Mouse (Mus musculus) midbrain, embryonic 13.5 days (tissue): ENCODE measurements around the gene Gm28308. TPM values are rescaled to one million over a fixed set of nuclear protein-coding genes. Genes with fewer than 3 reads are reported as not detected.

ENCODE experiments used
- ATAC-seq: fragments of 200-750 bp; cut with Nextera tagmentation; 2 replicates; pipeline ENCODE4 v1.8.0; 2017; ENCODE audit warnings: mild to moderate bottlenecking, moderate TSS enrichment, moderate library complexity
- H3K27ac ChIP-seq: fragments of 300-500 bp; sonication (generic); 2 replicates; pipeline ENCODE4 v1.5.1; 2015; ENCODE audit warnings: inconsistent platforms, mild to moderate bottlenecking, moderate library complexity
- H3K27me3 ChIP-seq: fragments of 300-500 bp; sonication (generic); 2 replicates; pipeline ENCODE4 v1.6.1; 2015; ENCODE audit warnings: mild to moderate bottlenecking, inconsistent platforms
- H3K36me3 ChIP-seq: fragments of 300-500 bp; sonication (generic); 2 replicates; pipeline ENCODE4 v1.6.1; 2015; ENCODE audit warnings: mild to moderate bottlenecking, inconsistent platforms
- H3K4me1 ChIP-seq: fragments of 300-500 bp; sonication (generic); replicated peaks from 2 replicates; pipeline ENCODE4 v1.6.1; 2015; ENCODE audit warnings: inconsistent platforms
- H3K4me2 ChIP-seq: fragments of 300-500 bp; sonication (generic); replicated peaks from 2 replicates; pipeline ENCODE4 v1.6.1; 2015; ENCODE audit warnings: moderate library complexity, mild to moderate bottlenecking, inconsistent platforms
- H3K4me3 ChIP-seq: fragments of 300-500 bp; sonication (generic); replicated peaks from 2 replicates; pipeline ENCODE4 v1.5.1; 2015; ENCODE audit warnings: mild to moderate bottlenecking, inconsistent platforms
- H3K9ac ChIP-seq: fragments of 300-500 bp; sonication (generic); replicated peaks from 2 replicates; pipeline ENCODE4 v1.6.1; 2015; ENCODE audit warnings: mild to moderate bottlenecking, inconsistent platforms
- H3K9me3 ChIP-seq: fragments of 300-500 bp; sonication (generic); 2 replicates; pipeline ENCODE4 v1.6.1; 2016; ENCODE audit warnings: mild to moderate bottlenecking, inconsistent platforms
- WGBS: fragments of 180-500 bp; shearing (Covaris S2); methylation state at CpG from one replicate; pipeline ENCODE4 v1.1.7; 2015; 5-methylcytosine and 5-hydroxymethylcytosine counted together
- polyA plus RNA-seq: library from polyadenylated mRNA; unstranded; fragments of >200 nt; fragmentation: Nextera tagmentation; extraction: Ambion mirVana; gene quantifications from 2 replicates; pipeline ENCODE4 v1.2.1, GENCODE M21; 2015

The Gm28308 gene
- polyA plus RNA-seq, 1 experiment from 2014 or later, result not detected

DNA sequence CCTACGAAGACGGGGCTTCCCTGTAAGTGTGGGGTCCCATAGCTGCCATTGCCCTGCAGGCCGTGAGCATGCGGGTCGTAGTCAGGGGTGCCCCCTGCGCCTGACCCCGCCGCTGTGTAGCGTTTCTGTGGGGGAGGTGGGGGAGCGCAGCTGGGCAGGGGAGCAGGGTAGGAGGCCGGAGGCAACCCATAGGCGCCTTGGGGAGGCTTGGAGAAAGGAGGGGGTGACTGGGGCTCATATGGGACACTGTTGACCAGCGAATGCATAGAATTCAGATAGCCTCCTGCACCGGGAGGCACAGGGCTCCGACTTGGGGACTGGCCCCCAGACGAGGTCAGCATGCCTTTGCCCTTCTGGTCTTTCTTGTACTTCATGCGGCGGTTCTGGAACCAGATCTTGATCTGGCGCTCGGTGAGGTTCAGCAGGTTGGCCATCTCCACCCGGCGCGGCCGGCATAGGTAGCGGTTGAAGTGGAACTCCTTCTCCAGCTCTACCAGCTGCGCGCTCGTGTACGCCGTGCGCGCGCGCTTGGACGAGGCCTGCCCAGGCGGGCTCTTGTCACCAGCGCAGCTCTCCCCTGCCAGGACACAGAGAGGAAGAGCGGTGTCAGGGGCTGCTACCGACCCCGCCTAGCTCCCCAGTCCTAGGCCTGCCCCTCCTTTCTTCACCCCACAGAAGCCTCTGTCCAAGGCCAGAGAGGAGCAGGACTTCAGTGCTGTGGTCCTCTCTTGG lies 42.8 kb downstream of the Gm28308 start:
- H3K4me1 ChIP-seq, result peaks cover 7% of the 10 kb centered on the region
- ATAC-seq, result no peak
- H3K36me3 ChIP-seq, result no peaks in the 10 kb centered on the region
- no peak overlapping the region for H3K4me3 ChIP-seq
- peaks cover 98% of the 10 kb centered on the region for H3K27me3 ChIP-seq
- no peak overlapping the region for H3K4me2 ChIP-seq
- WGBS, result under 1% methylated on average over 40 of the region's 40 CpGs
- no peak overlapping the region for H3K9ac ChIP-seq
- H3K9me3 ChIP-seq, result no peaks in the 10 kb centered on the region
- no peak overlapping the region for H3K27ac ChIP-seq

DNA sequence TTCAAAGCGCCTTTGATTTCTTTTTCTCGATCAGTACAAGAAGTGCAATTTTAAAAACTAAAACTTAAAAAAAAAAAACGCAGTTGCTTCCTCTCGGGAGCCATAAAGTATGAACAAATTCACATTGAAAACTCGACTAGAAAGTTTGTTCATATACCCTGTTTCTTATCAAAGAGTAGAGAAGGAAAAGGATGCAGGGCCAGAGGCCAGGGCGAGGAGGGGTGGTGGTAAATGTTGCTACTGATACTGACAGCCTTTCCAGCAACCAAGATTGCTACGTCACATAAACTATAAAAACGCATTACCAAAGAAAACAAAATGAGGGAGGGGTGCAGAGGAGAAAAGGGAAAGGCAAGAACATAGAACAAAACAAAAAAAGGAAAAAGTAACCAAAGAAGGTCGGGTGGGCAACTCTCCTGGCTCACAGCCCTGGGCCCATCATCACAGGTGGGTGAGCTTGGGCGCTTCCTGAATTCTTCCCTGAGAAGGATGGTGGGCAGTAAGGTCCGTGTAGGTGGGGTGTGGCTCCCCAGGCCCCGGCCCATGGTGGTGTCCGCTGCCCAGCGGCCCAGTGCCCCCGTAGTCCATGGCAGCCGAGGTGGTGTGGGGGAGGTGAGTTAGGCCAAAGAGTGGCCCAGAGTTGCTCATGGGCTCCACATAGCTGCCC lies 43.5 kb downstream of the Gm28308 start:
- Histone ChIP-seq H3K4me3 (no peak overlapping the region), H3K27me3 (peaks cover 98% of the 10 kb centered on the region), H3K9me3 (no peaks in the 10 kb centered on the region), H3K9ac (no peak overlapping the region), H3K36me3 (no peaks in the 10 kb centered on the region), H3K4me1 (peaks cover 7% of the 10 kb centered on the region), H3K27ac (no peak overlapping the region), H3K4me2 (no peak overlapping the region)
- ATAC-seq, result no peak
- 2% methylated on average over 16 of the region's 16 CpGs for WGBS

GRCm38 (mm10) chr6:52168191-52169055 lies 44.7 kb downstream of the Gm28308 start:
- H3K9me3 ChIP-seq, result no peaks in the 10 kb centered on the region
- no peak for ATAC-seq
- H3K4me1 ChIP-seq, result peaks cover 7% of the 10 kb centered on the region
- 2% methylated on average over 40 of the region's 42 CpGs for WGBS
- no peak overlapping the region for H3K4me3 ChIP-seq
- no peaks in the 10 kb centered on the region for H3K36me3 ChIP-seq
- H3K27ac ChIP-seq, result no peak overlapping the region
- no peak overlapping the region for H3K4me2 ChIP-seq
- H3K9ac ChIP-seq, result no peak overlapping the region
- peaks cover 98% of the 10 kb centered on the region for H3K27me3 ChIP-seq

DNA sequence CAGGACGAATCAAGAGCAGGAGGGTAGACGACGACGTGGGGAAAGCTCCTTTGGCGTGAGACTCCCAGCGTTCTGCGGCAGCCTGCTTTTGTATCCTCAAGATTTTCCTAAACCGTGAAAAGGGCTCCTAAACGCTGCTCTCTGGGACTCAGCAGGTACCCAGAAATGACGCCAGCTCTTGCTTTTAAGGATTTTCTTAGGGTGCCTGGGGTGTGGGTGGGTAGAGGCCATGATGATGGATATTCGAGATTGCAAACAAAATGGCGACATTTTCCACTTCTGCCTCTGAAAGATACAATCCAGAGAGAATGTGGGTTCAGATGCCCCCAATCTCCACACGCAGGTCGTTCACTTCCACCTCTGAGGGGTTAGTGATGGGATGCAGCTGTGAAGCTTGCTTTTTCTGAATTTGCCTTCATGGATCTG lies 45.4 kb downstream of the Gm28308 start:
- Histone ChIP-seq H3K9ac (no peak overlapping the region), H3K4me2 (no peak overlapping the region), H3K27ac (no peak overlapping the region), H3K4me1 (peaks cover 5% of the 10 kb centered on the region), H3K27me3 (peaks cover 98% of the 10 kb centered on the region), H3K9me3 (no peaks in the 10 kb centered on the region), H3K4me3 (no peak overlapping the region), H3K36me3 (no peaks in the 10 kb centered on the region)
- ATAC-seq, result no peak
- under 1% methylated on average over 14 of the region's 14 CpGs for WGBS

DNA sequence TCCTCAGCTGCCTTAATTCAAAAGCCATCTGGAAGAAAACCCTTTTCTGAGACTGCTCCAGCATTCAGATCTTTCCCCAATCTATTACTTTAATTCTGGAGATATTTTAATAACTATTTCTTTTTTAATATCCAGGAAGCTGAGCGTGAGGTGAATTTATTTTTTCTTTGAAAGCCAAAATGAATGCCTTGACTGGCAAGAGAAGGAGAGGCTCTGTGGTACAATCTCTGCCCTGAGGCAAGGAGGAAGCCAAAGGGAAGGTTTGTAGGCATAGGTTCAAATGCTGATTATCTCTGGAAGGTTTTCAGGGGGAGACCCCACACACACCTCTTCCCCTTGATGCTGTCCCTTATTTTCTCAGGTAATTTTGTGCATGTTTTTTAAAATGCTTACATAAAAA lies 46.0 kb downstream of the Gm28308 start:
- no peaks in the 10 kb centered on the region for H3K4me1 ChIP-seq
- H3K27ac ChIP-seq, result no peak overlapping the region
- no peaks in the 10 kb centered on the region for H3K9me3 ChIP-seq
- no peaks in the 10 kb centered on the region for H3K36me3 ChIP-seq
- no peak overlapping the region for H3K4me3 ChIP-seq
- no peak for ATAC-seq
- H3K4me2 ChIP-seq, result no peak overlapping the region
- H3K9ac ChIP-seq, result no peak overlapping the region
- WGBS, result 6% methylated on average over 1 of the region's 1 CpGs
- H3K27me3 ChIP-seq, result peaks cover 97% of the 10 kb centered on the region

DNA sequence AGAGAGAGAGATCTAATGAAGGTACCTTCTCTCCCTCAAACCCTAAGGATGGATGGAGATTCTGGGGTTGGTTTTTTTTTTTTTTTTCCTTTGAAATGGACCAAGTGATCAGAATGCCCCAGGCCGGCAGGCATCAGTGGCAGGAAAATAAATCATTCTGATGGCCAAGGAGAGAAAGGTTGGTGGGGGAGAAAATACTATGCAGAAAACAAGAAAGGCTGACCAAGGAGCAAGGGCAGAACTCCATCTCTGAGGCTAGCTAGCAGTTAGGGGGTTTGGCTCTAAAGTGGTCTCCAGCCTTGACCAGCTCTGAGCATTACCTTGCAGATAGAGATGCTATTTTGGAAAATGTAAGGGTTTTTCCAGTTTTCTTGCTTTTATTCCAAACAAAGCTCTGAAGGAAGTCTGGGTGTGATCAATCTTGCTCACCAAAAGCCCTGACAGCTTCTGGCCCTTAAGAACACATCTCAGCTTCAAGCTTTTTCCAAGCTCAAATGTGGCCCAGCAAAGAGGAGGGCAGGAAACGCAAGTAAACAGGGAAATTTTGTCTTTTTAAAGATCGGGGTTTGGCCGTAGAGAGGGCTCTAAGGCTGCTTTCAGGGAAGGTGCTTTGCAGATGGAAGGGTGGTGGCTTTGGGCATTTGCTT lies 46.6 kb downstream of the Gm28308 start:
- Histone ChIP-seq H3K4me2 (no peak overlapping the region), H3K4me1 (no peaks in the 10 kb centered on the region), H3K27ac (no peak overlapping the region), H3K9me3 (no peaks in the 10 kb centered on the region), H3K9ac (no peak overlapping the region), H3K27me3 (peaks cover 97% of the 10 kb centered on the region), H3K36me3 (no peaks in the 10 kb centered on the region), H3K4me3 (no peak overlapping the region)
- no peak for ATAC-seq
- 2% methylated on average over 4 of the region's 4 CpGs for WGBS

DNA sequence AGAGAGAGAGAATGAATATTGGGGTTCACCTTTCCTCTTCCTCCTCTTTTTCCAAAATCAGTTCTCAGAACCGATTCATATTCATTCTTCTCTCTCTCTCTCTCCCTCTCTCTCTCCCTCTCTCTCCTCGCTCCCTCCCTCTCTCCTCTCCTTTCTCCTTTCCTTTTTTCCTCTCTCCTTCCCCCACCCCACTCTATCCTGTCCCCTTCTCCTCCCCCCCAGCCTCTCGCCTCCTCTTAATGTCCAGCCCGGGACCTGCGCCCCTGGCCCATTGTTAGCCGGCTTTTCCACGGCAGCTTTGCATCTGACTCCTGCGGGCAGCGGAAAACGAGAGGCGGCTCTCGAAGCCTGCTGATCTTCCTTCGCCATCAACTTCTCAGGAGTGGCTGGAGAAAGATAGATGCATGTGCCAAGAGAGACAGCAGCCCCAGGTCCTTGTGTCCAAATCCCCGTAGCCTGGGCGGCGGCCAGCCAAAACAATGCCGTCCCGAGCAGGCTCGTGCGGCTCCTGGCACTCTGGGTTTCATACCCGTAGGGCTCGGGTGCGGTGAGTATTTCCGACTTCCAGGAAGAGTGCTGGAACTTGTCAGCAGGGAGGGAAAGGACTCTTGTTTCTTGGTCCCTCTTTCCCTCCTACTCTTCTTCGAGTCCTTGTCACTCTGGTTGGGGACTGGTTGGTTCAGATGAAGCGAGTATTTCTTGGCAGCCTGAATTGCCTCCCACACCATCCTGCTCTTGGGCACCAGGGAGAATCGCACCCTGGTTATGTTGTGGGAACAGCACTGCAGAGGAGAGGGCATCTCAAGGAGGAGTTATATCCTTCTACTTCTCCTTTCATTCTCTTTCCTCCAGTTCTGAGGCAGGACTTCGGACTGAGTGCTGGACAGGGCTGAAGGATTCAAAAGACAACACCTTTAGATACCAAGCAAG lies 47.4 kb downstream of the Gm28308 start:
- no peak overlapping the region for H3K4me3 ChIP-seq
- no peaks in the 10 kb centered on the region for H3K4me1 ChIP-seq
- no peak overlapping the region for H3K27ac ChIP-seq
- H3K9me3 ChIP-seq, result no peaks in the 10 kb centered on the region
- H3K27me3 ChIP-seq, result peaks cover 96% of the 10 kb centered on the region
- H3K36me3 ChIP-seq, result no peaks in the 10 kb centered on the region
- ATAC-seq, result no peak
- no peak overlapping the region for H3K9ac ChIP-seq
- WGBS, result under 1% methylated on average over 28 of the region's 28 CpGs
- no peak overlapping the region for H3K4me2 ChIP-seq

DNA sequence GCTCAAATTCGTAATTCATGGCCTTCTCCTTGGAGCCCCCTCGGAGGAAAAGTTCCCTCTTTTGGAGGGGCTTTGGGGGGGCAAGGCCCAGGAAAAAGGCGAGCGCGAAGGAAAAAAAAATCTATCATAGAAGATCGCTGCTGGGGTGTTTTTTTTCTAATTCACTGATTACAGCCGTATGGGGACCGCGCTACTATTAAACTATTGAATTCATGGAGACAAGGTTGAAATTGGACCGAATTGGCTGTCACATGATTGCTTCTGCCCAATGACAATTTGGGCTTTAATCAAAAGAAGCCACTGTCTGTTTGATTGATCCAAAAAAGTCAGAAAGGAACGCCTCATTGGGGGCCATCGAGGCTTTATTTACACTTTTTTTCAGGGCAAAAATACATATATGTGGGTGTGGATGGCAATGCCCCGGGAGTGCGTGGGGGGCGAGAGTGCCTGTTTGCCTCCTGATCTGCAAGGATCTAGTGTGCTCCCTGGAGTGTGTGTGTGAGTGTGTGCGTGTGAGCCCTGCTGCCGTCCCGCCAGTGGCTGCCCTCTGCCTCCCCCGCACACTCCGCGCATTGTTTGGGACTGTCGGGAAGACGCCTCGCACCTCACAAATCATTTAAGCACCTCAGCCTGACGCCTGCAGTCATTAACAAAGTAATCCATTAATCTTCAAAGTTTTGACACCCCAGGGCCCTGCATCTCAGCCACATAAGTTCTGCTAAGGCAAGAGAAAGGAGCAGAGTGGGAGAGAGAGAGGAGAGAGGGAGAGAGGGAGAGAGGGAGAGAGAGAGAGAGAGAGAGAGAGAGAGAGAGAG lies 48.3 kb downstream of the Gm28308 start, which contains the start of gene Hoxa2:
Hoxa2 (minus strand) TSS at position 206 of the 815 bp plus-strand sequence.
- Histone ChIP-seq H3K9me3 (no peaks in the 10 kb centered on the region), H3K27me3 (peaks cover 96% of the 10 kb centered on the region), H3K36me3 (no peaks in the 10 kb centered on the region), H3K9ac (no peak within 1 kb of the TSS), H3K4me3 (0 out of 2 replicates have a peak within 1 kb of the TSS, but pooled peaks have one; percentile 4), H3K4me2 (no peak within 1 kb of the TSS), H3K27ac (no peak within 1 kb of the TSS), H3K4me1 (no peaks in the 10 kb centered on the region)
- ATAC-seq, result no peak
- 0% methylated on average over 25 of the region's 25 CpGs for WGBS

DNA sequence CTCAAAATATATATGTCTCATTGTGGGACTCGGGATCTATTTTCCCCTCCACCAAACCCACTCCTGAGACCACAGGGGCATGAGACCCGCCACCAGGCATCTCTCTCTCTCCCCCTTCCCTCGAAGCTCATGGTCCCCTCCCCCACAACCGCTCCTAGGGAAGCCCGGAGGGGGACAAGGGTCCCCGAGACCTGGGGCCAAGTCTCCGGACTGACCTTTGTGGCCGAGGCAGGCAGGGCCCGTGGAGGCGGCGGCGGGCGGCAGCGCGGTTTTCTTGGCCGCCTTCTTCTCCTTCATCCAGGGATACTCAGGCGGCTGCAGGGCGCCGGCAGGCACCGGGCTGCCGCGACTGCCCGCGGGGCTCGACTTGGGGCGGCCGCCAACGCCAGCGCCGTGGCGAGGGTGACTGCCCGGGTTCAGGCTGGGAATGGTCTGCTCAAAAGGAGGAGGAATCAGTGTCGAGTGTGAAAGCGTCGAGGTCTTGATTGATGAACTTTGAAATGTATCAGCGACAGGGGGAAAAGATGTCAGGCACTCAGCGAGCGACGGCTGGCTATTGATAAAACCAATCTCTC lies 49.0 kb downstream of the Gm28308 start:
- WGBS, result under 1% methylated on average over 37 of the region's 39 CpGs
- Histone ChIP-seq H3K36me3 (no peaks in the 10 kb centered on the region), H3K4me3 (0 out of 2 replicates have a peak overlapping the region, but pooled peaks have one; percentile 4), H3K4me1 (no peaks in the 10 kb centered on the region), H3K27ac (no peak overlapping the region), H3K4me2 (no peak overlapping the region), H3K9me3 (no peaks in the 10 kb centered on the region), H3K27me3 (peaks cover 97% of the 10 kb centered on the region), H3K9ac (no peak overlapping the region)
- ATAC-seq, result no peak

DNA sequence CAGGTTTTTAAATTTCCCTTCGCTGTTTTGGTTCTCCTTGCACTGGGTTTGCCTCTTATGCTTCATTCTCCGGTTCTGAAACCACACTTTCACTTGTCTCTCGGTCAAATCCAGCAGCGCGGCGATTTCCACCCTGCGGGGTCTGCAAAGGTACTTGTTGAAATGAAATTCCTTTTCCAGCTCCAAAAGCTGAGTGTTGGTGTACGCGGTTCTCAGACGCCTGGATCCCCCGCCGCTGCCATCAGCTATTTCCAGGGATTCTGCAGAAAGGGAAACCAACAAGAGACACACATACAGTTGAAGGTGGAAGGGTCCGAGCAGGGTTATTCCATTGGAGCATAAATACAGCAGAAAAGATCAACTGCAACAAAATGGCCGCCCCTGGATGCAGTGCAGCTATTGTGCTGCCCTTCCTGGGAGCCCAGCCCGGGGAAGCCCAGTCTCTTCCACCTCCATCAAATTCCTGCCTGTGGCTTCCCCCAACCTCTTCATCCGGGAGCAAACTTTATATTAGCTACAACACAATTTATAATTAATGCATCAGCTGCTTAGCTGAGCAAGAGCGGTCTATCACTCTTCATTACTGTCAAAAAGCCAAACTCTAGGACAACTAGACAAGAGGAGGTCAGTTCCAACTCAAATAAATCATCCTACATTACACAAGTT lies 49.6 kb downstream of the Gm28308 start:
- no peak overlapping the region for H3K4me3 ChIP-seq
- H3K27ac ChIP-seq, result no peak overlapping the region
- ATAC-seq, result no peak
- H3K9ac ChIP-seq, result no peak overlapping the region
- H3K27me3 ChIP-seq, result peaks cover 98% of the 10 kb centered on the region
- peaks cover 4% of the 10 kb centered on the region for H3K4me1 ChIP-seq
- no peaks in the 10 kb centered on the region for H3K36me3 ChIP-seq
- WGBS, result 0% methylated on average over 17 of the region's 17 CpGs
- no peaks in the 10 kb centered on the region for H3K9me3 ChIP-seq
- H3K4me2 ChIP-seq, result no peak overlapping the region
